Mouse (Mus musculus): ENCODE measurements at regions not wholly inside any gene's neighbourhood (a gene's known extent, or its start where the extent isn't known, plus 50 kb on each side); places are given as distances from the start of the nearest gene placed in this dataset.

DNA sequence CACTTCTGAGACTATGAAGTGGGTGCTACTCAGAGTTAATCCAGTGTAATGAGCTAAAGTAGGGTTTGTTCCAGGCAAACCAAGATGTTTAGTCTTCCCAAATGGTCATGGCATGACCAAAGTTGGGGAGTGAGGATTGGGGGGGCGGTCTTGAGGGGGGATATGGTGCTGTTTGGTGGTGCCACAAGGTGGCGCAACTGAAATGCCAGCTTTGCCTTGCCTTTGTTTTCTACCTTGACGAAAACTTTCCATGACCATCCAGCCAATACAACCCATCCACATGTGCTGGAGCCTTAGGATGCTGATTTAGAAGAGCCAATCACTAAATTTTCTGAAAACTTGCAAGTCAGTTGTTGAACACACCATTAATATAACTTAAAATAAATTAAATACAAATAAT lies 358.9 kb downstream of the Bcor start:
- DNase-seq = no peak

DNA sequence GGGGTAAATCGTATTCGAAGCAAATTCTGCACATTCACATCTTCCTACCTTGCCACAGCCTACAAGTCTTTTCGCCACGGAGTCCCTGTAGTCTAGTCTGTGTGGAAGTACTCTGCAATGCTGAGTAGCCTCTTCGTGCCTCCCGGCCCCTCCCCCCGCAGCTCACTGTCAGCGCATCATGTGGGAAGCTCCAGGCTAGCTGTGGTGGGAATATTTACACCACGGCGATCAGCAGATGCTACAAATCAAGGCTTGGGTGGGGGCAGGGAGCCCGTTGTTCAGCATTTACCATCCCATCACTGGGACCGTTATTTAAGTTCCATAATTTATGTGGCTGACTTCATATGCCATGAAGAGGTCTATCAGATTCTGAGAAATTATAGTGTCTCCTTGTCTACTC lies 358.5 kb downstream of the Bcor start:
- DNase-seq = no peak

DNA sequence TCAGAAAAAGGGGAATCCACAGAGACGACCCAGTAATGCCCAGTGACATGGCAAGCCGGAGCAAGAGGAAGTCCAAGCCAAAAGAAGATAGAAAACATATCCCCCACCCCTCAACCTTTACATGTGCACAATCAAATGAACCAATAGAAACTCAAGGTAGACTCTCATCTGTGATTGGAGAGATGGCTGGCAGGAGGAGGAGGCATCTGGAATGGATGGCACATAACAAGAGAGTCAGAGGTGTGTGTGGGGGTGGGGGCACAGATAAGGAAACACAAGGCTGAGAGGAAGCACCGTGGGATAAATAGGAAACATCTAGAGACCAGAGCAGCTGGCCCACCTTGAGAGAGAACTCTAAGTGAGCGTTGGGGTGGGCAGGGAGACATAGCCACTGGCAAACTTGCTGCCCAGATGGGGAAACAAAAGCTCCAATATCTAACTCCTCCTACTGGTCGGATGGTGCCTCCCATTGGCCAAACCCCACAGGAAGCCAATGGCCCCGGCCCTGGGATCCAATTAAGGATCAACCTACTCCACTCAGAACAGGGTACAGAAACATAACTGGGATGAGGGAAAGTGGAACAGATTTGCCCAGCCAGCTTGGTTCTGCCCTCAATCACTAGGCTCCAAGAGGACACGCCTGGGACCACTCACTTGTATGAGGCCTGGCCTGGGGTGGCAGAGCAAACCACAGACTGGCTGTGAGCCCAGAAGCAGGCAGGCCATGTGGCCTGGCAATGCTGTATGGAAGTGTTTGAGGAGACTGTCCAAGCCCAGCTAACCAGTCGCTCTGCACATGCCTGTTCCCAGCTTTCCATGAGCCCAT lies 357.9 kb downstream of the Bcor start:
- peak; percentile 26 to 58 for DNase-seq

- DNase-seq = peak; percentile 17 to 43
Observed at GRCm38 (mm10) chrX:11803239-11803638, 356.9 kb downstream of the Bcor start.

- DNase-seq = no peak
Observed at GRCm38 (mm10) chrX:11806896-11807252, 353.3 kb downstream of the Bcor start.

GRCm38 (mm10) chrX:11807253-11807882 lies 352.8 kb downstream of the Bcor start:
- peak; percentile 27 to 64 for DNase-seq

DNA sequence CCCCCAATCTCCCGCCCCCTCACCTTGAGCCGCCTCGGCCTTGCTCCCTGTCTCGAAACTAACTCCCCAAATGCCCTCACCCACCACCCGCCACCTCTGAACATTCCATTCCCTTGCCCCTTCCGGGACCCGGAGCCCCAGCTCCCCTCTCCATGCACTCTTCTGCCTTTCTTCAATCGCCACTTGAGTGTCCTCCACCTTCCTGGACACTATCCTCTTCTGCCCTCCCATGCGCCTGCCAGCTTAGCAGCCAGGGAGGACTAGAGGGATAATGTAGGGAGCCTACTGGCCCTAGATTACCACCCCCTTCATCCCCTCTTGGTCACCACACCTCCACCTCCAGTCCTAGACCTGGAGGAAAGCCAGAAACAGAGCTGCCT lies 352.3 kb downstream of the Bcor start:
- DNase-seq = peak in 1 of 2 experiments; percentile 17

GRCm38 (mm10) chrX:11808911-11809310 lies 351.2 kb downstream of the Bcor start:
- DNase-seq = no peak

DNA sequence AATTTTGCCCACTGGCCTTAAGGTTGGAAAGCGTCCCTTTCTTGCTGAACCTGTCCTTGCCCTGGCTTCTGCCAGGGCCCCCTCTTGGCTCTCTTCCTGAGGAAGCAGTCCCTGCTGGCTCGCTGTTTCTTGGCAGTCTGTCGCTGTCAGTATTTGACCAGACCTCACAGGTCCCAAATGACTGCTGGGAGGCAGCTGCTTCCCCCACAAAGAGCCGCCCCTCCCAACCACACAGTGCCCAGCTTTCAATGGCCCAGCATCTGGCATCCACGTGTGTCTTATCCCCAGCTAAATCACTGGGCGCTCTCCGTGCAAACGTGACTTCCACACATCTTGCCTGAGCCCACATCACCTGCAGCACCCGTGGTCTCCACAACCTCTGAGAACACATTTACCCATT lies 345.3 kb downstream of the Bcor start:
- no peak for DNase-seq

DNA sequence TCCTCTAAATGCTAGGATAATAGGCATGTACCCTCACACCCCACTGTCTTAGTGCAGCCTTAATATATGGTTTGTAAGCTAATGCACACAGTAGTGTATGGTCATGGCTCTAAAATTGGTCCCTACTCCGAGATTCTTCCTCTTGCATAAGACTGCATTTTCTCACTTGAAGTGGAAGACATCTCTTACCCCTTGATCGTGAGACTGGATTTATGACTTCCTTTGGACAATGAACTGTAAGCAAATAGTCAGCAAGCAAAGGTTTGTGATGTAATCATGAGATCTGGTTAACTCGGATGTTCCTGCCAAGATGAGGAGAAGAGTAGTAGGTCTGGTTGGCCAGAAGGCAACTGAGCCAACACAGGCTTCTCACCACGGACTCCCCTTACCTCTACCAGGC lies 344.3 kb downstream of the Bcor start:
- DNase-seq = no peak

DNA sequence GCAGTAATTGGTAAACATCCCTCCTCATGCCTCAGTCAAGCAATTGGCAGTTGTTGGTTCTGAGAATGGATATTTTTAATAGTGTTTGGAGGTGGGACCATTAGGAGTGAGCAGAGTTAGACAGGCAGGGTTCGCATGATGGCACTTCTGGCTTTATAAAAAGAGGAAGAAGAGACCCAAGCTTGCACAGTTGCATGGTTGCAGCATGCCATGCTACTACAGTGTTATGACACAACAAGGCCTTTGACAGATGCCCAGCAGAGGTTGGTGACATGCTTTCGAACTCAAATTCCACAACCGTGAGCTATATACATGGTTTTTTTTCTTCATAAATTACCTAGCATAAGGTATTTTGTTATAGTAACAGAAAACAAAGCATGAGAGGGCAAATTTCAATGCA lies 341.5 kb downstream of the Bcor start:
- DNase-seq = no peak

- no peak for DNase-seq
Observed at GRCm38 (mm10) chrX:11821165-11821564, 339.0 kb downstream of the Bcor start.

DNA sequence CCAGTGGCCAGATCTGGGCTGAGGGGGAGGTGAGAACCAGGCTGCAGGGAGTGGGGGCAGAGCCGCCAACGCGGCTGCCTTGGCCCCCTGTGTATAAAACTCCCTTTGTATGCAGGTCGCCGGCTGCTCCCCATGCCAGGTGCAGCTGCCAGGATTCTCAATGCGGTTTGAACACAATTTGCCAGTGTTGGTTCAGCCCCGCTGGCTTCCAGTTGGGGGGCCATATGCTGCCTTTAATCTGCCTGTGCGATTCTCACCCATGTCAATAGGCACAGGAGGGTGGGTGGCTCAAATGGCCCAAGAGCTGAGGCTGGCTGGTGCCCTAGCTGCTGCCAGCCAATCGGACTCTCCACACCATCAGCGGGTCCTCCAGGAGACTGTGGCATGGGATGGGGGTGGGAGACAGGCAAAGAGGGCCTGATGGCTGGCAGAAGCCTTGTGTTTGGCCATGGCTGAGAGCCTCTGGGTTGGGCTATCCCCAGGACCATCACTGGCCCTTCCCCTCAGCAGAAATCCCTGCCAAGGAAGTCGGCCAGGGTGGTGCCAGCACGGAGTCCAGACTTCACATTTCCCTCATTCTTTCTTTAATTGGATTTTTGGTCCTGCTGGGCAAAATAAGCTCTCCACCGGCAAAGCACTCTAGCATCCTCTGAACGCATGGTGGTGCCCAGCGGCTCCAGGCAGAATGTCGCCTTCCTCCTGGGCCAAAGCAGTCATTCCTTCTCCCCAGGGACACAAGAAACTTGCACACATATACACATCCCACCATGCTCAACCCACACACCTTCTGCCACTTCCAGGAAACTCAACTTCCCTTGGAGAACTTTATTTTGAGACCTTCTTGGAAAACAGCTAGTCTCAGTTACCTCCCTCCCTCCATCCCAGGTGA lies 338.0 kb downstream of the Bcor start:
- no peak for DNase-seq

- DNase-seq = no peak
Observed at GRCm38 (mm10) chrX:11825948-11826347, 334.2 kb downstream of the Bcor start.

- DNase-seq = no peak
Observed at GRCm38 (mm10) chrX:11826737-11827408, 333.3 kb downstream of the Bcor start.

GRCm38 (mm10) chrX:11829411-11830002 lies 330.6 kb downstream of the Bcor start:
- DNase-seq = no peak

DNA sequence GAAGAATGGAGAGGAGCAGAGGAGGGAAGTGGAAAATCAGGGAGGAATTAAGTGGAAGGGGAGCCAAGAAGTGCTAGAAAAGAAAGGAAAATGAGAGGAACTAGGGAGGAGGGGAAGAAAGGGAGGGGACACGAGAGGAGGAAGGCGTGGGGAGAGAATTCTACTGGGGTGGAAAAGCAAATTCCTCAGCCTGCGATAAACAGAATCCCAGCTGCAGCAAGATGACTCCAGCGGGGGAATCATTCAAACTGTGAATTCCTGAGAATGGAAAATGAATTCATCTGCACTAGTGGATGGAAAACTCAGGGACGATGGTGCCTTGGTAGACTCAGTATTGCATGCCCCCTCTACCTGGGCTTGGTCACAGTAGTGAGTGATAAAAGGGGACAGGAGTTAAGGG lies 322.6 kb downstream of the Bcor start:
- no peak for DNase-seq

DNA sequence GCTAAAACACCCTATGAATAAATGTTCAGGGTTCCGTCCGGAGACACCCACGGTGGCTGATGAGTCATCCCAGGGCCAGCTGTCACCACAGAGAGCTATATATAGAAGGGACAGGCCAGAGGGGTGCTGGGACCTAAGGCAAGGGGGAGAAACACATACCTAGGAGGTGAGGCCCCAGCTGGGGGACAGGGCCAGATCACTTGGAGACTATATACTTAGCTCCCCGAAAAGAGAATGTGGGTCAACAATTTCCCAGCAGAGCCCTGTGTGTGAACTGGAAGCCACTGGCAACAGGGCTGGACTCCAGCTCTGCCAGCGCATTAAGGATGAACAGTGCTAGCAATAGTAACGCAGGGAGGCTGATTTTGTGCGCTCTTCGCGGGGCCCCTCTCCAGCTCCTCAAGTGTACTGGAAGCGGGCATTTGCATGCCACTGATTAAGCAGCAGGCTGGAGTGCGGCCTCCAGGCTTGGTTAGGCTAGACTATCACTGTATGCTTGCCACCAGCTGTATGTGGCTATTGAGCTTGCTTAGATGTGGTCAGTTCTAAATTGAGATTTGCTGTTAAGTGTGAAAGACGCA lies 320.4 kb downstream of the Bcor start:
- DNase-seq = peak; percentile 15 to 32

DNA sequence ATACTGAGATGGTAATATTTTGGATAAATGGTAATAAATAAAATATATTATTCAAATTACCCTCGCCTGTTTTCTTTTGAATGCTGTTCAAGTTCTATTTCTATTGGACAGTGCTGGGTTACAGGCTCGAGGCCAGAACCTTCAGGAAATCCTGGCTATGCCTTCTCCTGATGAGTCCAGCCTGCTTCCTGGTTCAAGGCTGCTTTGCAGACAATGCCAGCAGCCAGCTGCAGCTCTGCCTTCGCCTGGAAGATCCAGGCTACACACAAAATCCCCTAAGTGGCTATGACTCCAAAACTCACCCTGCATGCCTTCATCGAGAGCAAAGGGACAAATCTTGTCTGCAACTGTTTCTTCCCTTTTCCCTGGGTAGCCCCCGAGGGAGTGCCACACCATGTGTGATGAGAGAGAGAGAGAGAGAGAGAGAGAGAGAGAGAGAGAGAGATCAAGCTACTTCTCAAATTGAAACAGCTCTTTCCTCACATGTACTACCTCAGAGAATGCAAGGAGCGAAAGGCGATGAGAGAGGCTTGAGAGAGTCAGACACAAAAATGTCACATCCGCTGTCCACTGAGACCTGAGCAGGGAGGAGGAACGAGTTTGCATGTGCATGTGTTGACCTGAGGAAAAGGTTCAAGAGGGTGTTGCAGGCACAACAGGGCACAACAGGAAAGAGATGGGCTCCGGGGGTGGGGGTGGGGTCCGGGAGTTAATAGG lies 319.7 kb downstream of the Bcor start:
- peak; percentile 33 to 62 for DNase-seq

GRCm38 (mm10) chrX:11845566-11845965 lies 314.6 kb downstream of the Bcor start:
- DNase-seq = no peak

DNA sequence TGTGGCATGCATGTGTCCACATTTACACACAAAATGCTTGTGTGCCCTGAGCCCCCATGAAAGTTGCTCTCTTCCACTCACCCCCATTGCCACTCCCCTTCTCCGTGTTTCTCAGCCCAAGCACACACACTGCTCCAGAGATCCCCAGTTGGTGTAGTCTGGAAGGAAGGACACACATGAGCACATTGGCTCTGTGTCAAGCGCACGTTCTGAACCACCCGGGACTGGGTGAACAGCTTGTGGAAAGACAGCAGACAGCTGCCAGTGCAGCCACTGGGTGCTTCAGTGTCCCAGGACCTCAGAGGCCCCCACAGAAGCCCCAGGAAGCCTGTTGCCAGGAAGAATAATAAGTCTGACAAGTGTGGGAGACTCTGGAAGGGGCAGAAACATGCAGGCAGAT lies 304.2 kb downstream of the Bcor start:
- peak in 1 of 2 experiments; percentile 62 for DNase-seq

DNA sequence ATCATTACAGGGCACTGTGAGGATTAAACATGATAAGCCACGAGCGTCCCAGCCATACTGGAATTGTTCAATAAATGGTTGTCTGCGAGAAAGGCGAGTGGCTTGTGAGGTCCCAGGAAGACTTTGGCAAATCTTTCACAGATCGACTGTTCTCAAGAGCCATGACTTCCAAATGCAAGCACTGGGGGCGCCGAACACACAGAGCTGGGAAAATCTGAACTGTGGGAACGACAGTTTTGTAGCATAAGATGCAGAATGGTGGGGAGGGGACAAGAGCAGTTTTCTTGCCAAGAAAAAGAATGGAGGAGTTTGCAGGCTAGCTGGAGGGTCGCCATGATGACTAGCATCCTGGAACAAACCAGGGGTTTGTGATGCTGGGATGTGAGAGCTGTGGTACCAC lies 300.8 kb downstream of the Bcor start:
- no peak for DNase-seq
